Mouse (Mus musculus): Measurements from ENCODE around the gene Ano3. TPM values are rescaled to one million over a fixed set of nuclear protein-coding genes. Genes with fewer than 3 reads are reported as not detected.

Ano3 gene
- polyA plus RNA-seq, 1 experiment: 0.07 TPM

DNA sequence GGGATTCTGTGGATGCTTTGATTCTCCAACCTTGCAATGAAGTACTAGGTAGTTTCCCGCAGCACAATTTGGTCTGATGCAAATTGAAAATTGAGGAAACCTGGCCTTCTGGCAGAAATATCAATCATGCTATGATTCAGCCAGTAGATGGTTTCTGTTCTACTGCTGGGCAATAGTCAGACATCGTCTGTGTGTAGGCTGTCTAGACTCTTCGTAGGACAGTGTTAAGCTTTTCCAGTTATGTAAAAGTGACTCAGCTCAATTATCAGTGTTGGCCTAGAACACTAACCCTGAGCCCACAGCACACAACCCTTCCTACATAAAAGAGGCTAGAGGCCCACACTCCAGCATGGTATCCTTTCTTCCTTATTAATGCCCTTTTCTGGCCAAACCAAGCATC, 14.7 kb upstream of the Ano3 start:
- Histone ChIP-seq H3K36me3 (ENCODE audit: control insufficient read depth, insufficient read depth, low read length) (no peaks in the 10 kb centered on the region), H3K27ac (ENCODE audit: control insufficient read depth, insufficient read depth, low read depth, low read length) (no peak overlapping the region), H3K4me1 (ENCODE audit: control insufficient read depth, insufficient read depth, low read length) (no peaks in the 10 kb centered on the region), H3K27me3 (ENCODE audit: control insufficient read depth, insufficient read depth, low read length) (no peaks in the 10 kb centered on the region), H3K4me3 (ENCODE audit: control insufficient read depth, low read depth, low read length) (no peak overlapping the region)
- TF ChIP-seq CTCF (IDR thresholded peaks at IDR 0.05; ENCODE audit: control insufficient read depth, insufficient read depth, insufficient replicate concordance, low read depth, low read length) (no peak), POLR2A (IDR thresholded peaks at IDR 0.05; ENCODE audit: control insufficient read depth, low read depth, low read length) (no peak)

- Histone ChIP-seq H3K4me1 (ENCODE audit: control insufficient read depth, insufficient read depth, low read length) (peaks cover 4% of the 10 kb centered on the region; the same call in 1 of the 2 replicates), H3K27me3 (ENCODE audit: control insufficient read depth, insufficient read depth, low read length) (no peaks in the 10 kb centered on the region), H3K36me3 (ENCODE audit: control insufficient read depth, insufficient read depth, low read length) (no peaks in the 10 kb centered on the region), H3K27ac (ENCODE audit: control insufficient read depth, insufficient read depth, low read depth, low read length) (no peak overlapping the region), H3K4me3 (ENCODE audit: control insufficient read depth, low read depth, low read length) (no peak overlapping the region)
- TF ChIP-seq POLR2A (IDR thresholded peaks at IDR 0.05; ENCODE audit: control insufficient read depth, low read depth, low read length) (no peak), CTCF (IDR thresholded peaks at IDR 0.05; ENCODE audit: control insufficient read depth, insufficient read depth, insufficient replicate concordance, low read depth, low read length) (no peak)
Measured at GRCm38 (mm10) chr2:110950432-110950803, 305 bp downstream of the Ano3 start.

- Histone ChIP-seq H3K4me1 (ENCODE audit: control insufficient read depth, insufficient read depth, low read length) (peaks cover 4% of the 10 kb centered on the region; the same call in 1 of the 2 replicates), H3K27ac (ENCODE audit: control insufficient read depth, insufficient read depth, low read depth, low read length) (no peak overlapping the region), H3K36me3 (ENCODE audit: control insufficient read depth, insufficient read depth, low read length) (no peaks in the 10 kb centered on the region), H3K27me3 (ENCODE audit: control insufficient read depth, insufficient read depth, low read length) (no peaks in the 10 kb centered on the region), H3K4me3 (ENCODE audit: control insufficient read depth, low read depth, low read length) (no peak overlapping the region; the same call in 1 of the 2 replicates)
- TF ChIP-seq CTCF (IDR thresholded peaks at IDR 0.05; ENCODE audit: control insufficient read depth, insufficient read depth, insufficient replicate concordance, low read depth, low read length) (no peak), POLR2A (IDR thresholded peaks at IDR 0.05; ENCODE audit: control insufficient read depth, low read depth, low read length) (no peak)
Measured at GRCm38 (mm10) chr2:110949679-110950431, 868 bp downstream of the Ano3 start.

DNA sequence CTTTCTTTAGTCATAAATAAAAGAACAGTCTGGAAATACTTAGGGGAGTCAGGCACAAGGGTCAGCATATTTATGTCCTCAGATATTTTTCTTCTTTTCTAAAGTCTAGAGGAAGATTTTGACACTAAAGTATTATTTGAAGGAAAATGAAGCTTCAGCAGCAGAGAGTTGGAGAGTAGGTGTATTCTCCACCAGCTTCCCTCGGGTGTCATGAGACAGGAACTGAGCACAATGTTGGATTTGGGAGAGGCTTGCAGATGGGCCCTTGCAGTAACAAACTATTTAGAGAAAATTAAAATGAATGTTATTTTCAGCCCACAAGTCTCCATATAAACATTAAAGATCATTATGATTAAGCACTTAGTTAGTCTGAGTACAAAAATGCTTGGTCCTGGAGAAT, 5.6 kb downstream of the Ano3 start:
- no peak overlapping the region for H3K27ac ChIP-seq (ENCODE audit: control insufficient read depth, insufficient read depth, low read depth, low read length)
- no peak overlapping the region for H3K4me3 ChIP-seq (ENCODE audit: control insufficient read depth, low read depth, low read length)
- no peaks in the 10 kb centered on the region for H3K27me3 ChIP-seq (ENCODE audit: control insufficient read depth, insufficient read depth, low read length)
- no peaks in the 10 kb centered on the region for H3K36me3 ChIP-seq (ENCODE audit: control insufficient read depth, insufficient read depth, low read length)
- peaks cover 3% of the 10 kb centered on the region; the same call in 1 of the 2 replicates for H3K4me1 ChIP-seq (ENCODE audit: control insufficient read depth, insufficient read depth, low read length)
- TF ChIP-seq POLR2A (IDR thresholded peaks at IDR 0.05; ENCODE audit: control insufficient read depth, low read depth, low read length): no peak
- TF ChIP-seq CTCF (IDR thresholded peaks at IDR 0.05; ENCODE audit: control insufficient read depth, insufficient read depth, insufficient replicate concordance, low read depth, low read length): no peak

- Histone ChIP-seq H3K36me3 (ENCODE audit: control insufficient read depth, insufficient read depth, low read length) (no peaks in the 10 kb centered on the region), H3K27me3 (ENCODE audit: control insufficient read depth, insufficient read depth, low read length) (no peaks in the 10 kb centered on the region), H3K4me1 (ENCODE audit: control insufficient read depth, insufficient read depth, low read length) (no peaks in the 10 kb centered on the region), H3K4me3 (ENCODE audit: control insufficient read depth, low read depth, low read length) (no peak overlapping the region), H3K27ac (ENCODE audit: control insufficient read depth, insufficient read depth, low read depth, low read length) (no peak overlapping the region)
- TF ChIP-seq CTCF (IDR thresholded peaks at IDR 0.05; ENCODE audit: control insufficient read depth, insufficient read depth, insufficient replicate concordance, low read depth, low read length): no peak
- no peak for TF ChIP-seq POLR2A (IDR thresholded peaks at IDR 0.05; ENCODE audit: control insufficient read depth, low read depth, low read length)
Measured at GRCm38 (mm10) chr2:110935691-110936090, 15.0 kb downstream of the Ano3 start.

DNA sequence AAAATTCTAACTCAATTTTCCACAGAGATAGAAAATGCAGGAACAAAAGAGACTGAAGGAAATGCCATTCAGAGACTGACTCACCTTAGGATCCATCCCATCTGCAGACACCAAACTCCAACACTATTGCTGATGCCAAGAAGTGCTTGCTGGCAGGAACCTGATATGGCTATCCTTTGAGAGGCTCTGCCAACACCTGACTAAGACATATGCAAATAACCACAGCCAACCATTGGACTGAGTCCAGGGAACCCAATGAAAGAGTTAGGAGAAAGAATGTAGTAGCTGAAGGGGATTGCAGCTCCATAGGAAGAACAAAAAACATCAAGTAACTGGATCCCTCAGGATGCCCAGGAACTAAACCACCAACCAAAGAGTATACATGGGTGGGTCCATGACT, 21.6 kb downstream of the Ano3 start:
- H3K27me3 ChIP-seq (ENCODE audit: control insufficient read depth, insufficient read depth, low read length): no peaks in the 10 kb centered on the region
- no peaks in the 10 kb centered on the region for H3K36me3 ChIP-seq (ENCODE audit: control insufficient read depth, insufficient read depth, low read length)
- no peak overlapping the region for H3K27ac ChIP-seq (ENCODE audit: control insufficient read depth, insufficient read depth, low read depth, low read length)
- H3K4me1 ChIP-seq (ENCODE audit: control insufficient read depth, insufficient read depth, low read length): no peaks in the 10 kb centered on the region
- TF ChIP-seq CTCF (IDR thresholded peaks at IDR 0.05; ENCODE audit: control insufficient read depth, insufficient read depth, insufficient replicate concordance, low read depth, low read length) (no peak), POLR2A (IDR thresholded peaks at IDR 0.05; ENCODE audit: control insufficient read depth, low read depth, low read length) (no peak)
- H3K4me3 ChIP-seq (ENCODE audit: control insufficient read depth, low read depth, low read length): no peak overlapping the region

DNA sequence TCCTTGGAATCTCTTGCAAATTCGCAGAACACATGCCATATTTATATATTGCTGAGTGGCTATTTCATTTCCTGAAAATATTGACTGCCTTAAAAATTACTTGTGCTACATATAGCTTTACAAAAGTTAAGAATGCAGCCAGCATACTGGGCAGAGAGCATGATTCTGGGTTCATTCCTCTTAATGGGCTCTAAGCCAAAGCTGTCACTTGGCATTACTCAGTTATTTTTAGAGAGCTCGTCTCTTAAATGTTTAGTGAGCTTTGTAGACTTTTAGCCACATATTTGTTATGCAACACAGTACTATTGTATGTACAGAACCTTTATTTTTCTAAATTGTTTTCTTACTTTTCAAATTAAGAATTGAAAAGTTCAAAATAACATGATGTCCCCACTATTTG, 41.2 kb downstream of the Ano3 start:
- H3K4me1 ChIP-seq (ENCODE audit: control insufficient read depth, insufficient read depth, low read length): no peaks in the 10 kb centered on the region
- H3K27ac ChIP-seq (ENCODE audit: control insufficient read depth, insufficient read depth, low read depth, low read length): no peak overlapping the region
- TF ChIP-seq POLR2A (IDR thresholded peaks at IDR 0.05; ENCODE audit: control insufficient read depth, low read depth, low read length): no peak
- TF ChIP-seq CTCF (IDR thresholded peaks at IDR 0.05; ENCODE audit: control insufficient read depth, insufficient read depth, insufficient replicate concordance, low read depth, low read length): no peak
- H3K4me3 ChIP-seq (ENCODE audit: control insufficient read depth, low read depth, low read length): no peak overlapping the region
- no peaks in the 10 kb centered on the region for H3K36me3 ChIP-seq (ENCODE audit: control insufficient read depth, insufficient read depth, low read length)
- no peaks in the 10 kb centered on the region for H3K27me3 ChIP-seq (ENCODE audit: control insufficient read depth, insufficient read depth, low read length)

Measured in testis, adult 2 months (tissue).